ENCODE assay signal across 7 mouse cellular contexts in genomic region chr9:123529392-123530157, GRCm38 (mm10). TPM values are rescaled to one million over a fixed set of nuclear protein-coding genes. Genes with fewer than 3 reads are reported as not detected.
DNase-seq lines count a peak whose midpoint lies in the region; ATAC-seq lines count a peak whose summit lies in the region.

TSS of gene Sacm1l (plus strand) at chr9:123529759.

- DNase-seq in adrenal gland, postnatal 25 days = peak; percentile 99
- DNase-seq in heart, adult 11 months = peak; percentile 100
- DNase-seq in kidney, adult 18-20 months = peak; percentile 97
- DNase-seq in limb, embryonic 11.5 days (ENCODE audit: low spot score) = peak; percentile 99
- peak; percentile 100 for DNase-seq in midbrain, embryonic 14.5 days
- DNase-seq in spleen, adult 18-20 months = peak; percentile 96

- peak within 1 kb of the TSS; percentile 95 for H3K9ac ChIP-seq in embryonic facial prominence, embryonic 12.5 days
- peak within 1 kb of the TSS; percentile 85 for H3K9ac ChIP-seq in limb, embryonic 11.5 days (ENCODE audit: low read length)
- H3K9ac ChIP-seq in midbrain, embryonic 14.5 days (replicated peaks; ENCODE audit: low read length) = peak within 1 kb of the TSS; percentile 95

- H3K27ac ChIP-seq in embryonic facial prominence, embryonic 12.5 days = peak within 1 kb of the TSS; percentile 95
- H3K27ac ChIP-seq in limb, embryonic 11.5 days (replicated peaks; ENCODE audit: low read depth, low read length) = peak within 1 kb of the TSS; percentile 75
- peak within 1 kb of the TSS; percentile 93 for H3K27ac ChIP-seq in midbrain, embryonic 14.5 days (replicated peaks; ENCODE audit: low read depth, low read length)

- peak within 1 kb of the TSS; percentile 96 for H3K4me3 ChIP-seq in embryonic facial prominence, embryonic 12.5 days
- H3K4me3 ChIP-seq in limb, embryonic 11.5 days (ENCODE audit: low read depth, low read length) = peak within 1 kb of the TSS; percentile 83
- peak within 1 kb of the TSS; percentile 89 for H3K4me3 ChIP-seq in midbrain, embryonic 14.5 days (replicated peaks; ENCODE audit: low read depth, low read length)

- H3K36me3 ChIP-seq in embryonic facial prominence, embryonic 12.5 days = no peaks in the 10 kb centered on the region
- no peaks in the 10 kb centered on the region for H3K36me3 ChIP-seq in limb, embryonic 11.5 days (ENCODE audit: control insufficient read depth, insufficient read depth, low read length)
- no peaks in the 10 kb centered on the region for H3K36me3 ChIP-seq in midbrain, embryonic 14.5 days (ENCODE audit: control insufficient read depth, insufficient read depth, low read length)

- peak; percentile 100 for ATAC-seq in embryonic facial prominence, embryonic 12.5 days (ENCODE audit: insufficient number of reproducible peaks, insufficient read depth, low FRiP score, low TSS enrichment)
- ATAC-seq in limb, embryonic 11.5 days (ENCODE audit: insufficient number of reproducible peaks, low FRiP score, low TSS enrichment, low read depth) = peak; percentile 99
- peak; percentile 98 for ATAC-seq in midbrain, embryonic 14.5 days (ENCODE audit: low FRiP score, low TSS enrichment)

- H3K9me3 ChIP-seq in embryonic facial prominence, embryonic 12.5 days = no peaks in the 10 kb centered on the region
- H3K9me3 ChIP-seq in limb, embryonic 11.5 days (ENCODE audit: control insufficient read depth, low read length) = no peaks in the 10 kb centered on the region
- H3K9me3 ChIP-seq in midbrain, embryonic 14.5 days (ENCODE audit: control insufficient read depth, low read length) = no peaks in the 10 kb centered on the region

- H3K27me3 ChIP-seq in embryonic facial prominence, embryonic 12.5 days = no peaks in the 10 kb centered on the region
- no peaks in the 10 kb centered on the region for H3K27me3 ChIP-seq in limb, embryonic 11.5 days (ENCODE audit: control insufficient read depth, insufficient read depth, low read length)
- no peaks in the 10 kb centered on the region for H3K27me3 ChIP-seq in midbrain, embryonic 14.5 days (ENCODE audit: control insufficient read depth, insufficient read depth, low read length)

- H3K4me1 ChIP-seq in embryonic facial prominence, embryonic 12.5 days = peaks cover 18% of the 10 kb centered on the region
- H3K4me1 ChIP-seq in limb, embryonic 11.5 days (ENCODE audit: control insufficient read depth, insufficient read depth, low read length) = peaks cover 8% of the 10 kb centered on the region
- peaks cover 25% of the 10 kb centered on the region for H3K4me1 ChIP-seq in midbrain, embryonic 14.5 days (ENCODE audit: control insufficient read depth, insufficient read depth, low read length)

- under 1% methylated on average over 74 of the region's 79 CpGs for WGBS in embryonic facial prominence, embryonic 12.5 days
- under 1% methylated on average over 75 of the region's 79 CpGs for WGBS in limb, embryonic 11.5 days
- under 1% methylated on average over 75 of the region's 79 CpGs for WGBS in midbrain, embryonic 14.5 days

- H3K4me2 ChIP-seq in embryonic facial prominence, embryonic 12.5 days (replicated peaks) = peak within 1 kb of the TSS; percentile 65
- peak within 1 kb of the TSS; percentile 68 for H3K4me2 ChIP-seq in limb, embryonic 11.5 days (ENCODE audit: low read depth, severe bottlenecking)
- H3K4me2 ChIP-seq in midbrain, embryonic 14.5 days (ENCODE audit: low read length) = peak within 1 kb of the TSS; percentile 70

RNA-seq across cellular contexts. Expression of gene Sacm1l, which starts in this region (rescaled TPM):
- total RNA-seq in adrenal gland, postnatal 25 days (2021) = 76.0 and 110 TPM in 2 replicates
- 48.9 and 49.6 TPM in 2 replicates for polyA plus RNA-seq in embryonic facial prominence, embryonic 12.5 days (2016; fragmentation: Nextera tagmentation; extraction: Ambion mirVana)
- polyA plus RNA-seq in limb, embryonic 11.5 days (2014; fragmentation: Nextera tagmentation; extraction: Ambion mirVana) = 48.9 and 51.1 TPM in 2 replicates
- polyA plus RNA-seq in midbrain, embryonic 14.5 days (2014; fragmentation: Nextera tagmentation; extraction: Ambion mirVana) = 50.4 and 57.0 TPM in 2 replicates

Comparison
In these comparisons a context has a peak if more than half of its experiments do, and no peak if none do; other contexts are left out.
1. Peak in every context shown above with its lines: DNase-seq, ATAC-seq, H3K4me3 ChIP-seq and H3K27ac ChIP-seq.